Mouse (Mus musculus) layer of hippocampus, postnatal 36 days (tissue): ENCODE measurements at regions not wholly inside any gene's neighbourhood (a gene's known extent, or its start where the extent isn't known, plus 50 kb on each side); places are given as distances from the start of the nearest gene placed in this dataset.

Experiments
- DNase-seq, 2 experiments: peaks; one replicate each; pipeline ENCODE4 v3.0.0; 2022

GRCm38 (mm10) chr2:144172100-144172770, 98.2 kb upstream of the Mgme1 start:
- DNase-seq: peak; percentile 82 to 84

- no peak for DNase-seq
Observed at GRCm38 (mm10) chr2:144173358-144174106, 96.9 kb upstream of the Mgme1 start.

GRCm38 (mm10) chr2:144174366-144175035, 96.0 kb upstream of the Mgme1 start:
- DNase-seq: no peak

- DNase-seq: no peak
Observed at GRCm38 (mm10) chr2:144176508-144177170, 93.8 kb upstream of the Mgme1 start.

GRCm38 (mm10) chr2:144177268-144177667, 93.2 kb upstream of the Mgme1 start:
- DNase-seq: no peak

GRCm38 (mm10) chr2:144177920-144178319, 92.5 kb upstream of the Mgme1 start:
- DNase-seq: no peak

- DNase-seq: no peak
Observed at GRCm38 (mm10) chr2:144182108-144182507, 88.4 kb upstream of the Mgme1 start.

- DNase-seq: no peak
Observed at GRCm38 (mm10) chr2:144182542-144182941, 87.9 kb upstream of the Mgme1 start.

GRCm38 (mm10) chr2:144183371-144183944, 87.0 kb upstream of the Mgme1 start:
- DNase-seq: no peak

GRCm38 (mm10) chr2:144185175-144185574, 85.3 kb upstream of the Mgme1 start:
- DNase-seq: no peak

GRCm38 (mm10) chr2:144186426-144186825, 84.0 kb upstream of the Mgme1 start:
- no peak for DNase-seq

GRCm38 (mm10) chr2:144188076-144188475, 82.4 kb upstream of the Mgme1 start:
- no peak for DNase-seq

- no peak for DNase-seq
Observed at GRCm38 (mm10) chr2:144188485-144188884, 82.0 kb upstream of the Mgme1 start.

GRCm38 (mm10) chr2:144189756-144190155, 80.7 kb upstream of the Mgme1 start:
- DNase-seq: no peak

GRCm38 (mm10) chr2:144191018-144191417, 79.4 kb upstream of the Mgme1 start:
- DNase-seq: no peak

GRCm38 (mm10) chr2:144191707-144192106, 78.8 kb upstream of the Mgme1 start:
- no peak for DNase-seq

- no peak for DNase-seq
Observed at GRCm38 (mm10) chr2:144192428-144192827, 78.0 kb upstream of the Mgme1 start.

- no peak for DNase-seq
Observed at GRCm38 (mm10) chr2:144195851-144196250, 74.6 kb upstream of the Mgme1 start.

GRCm38 (mm10) chr2:144197139-144197538, 73.3 kb upstream of the Mgme1 start:
- DNase-seq: no peak

GRCm38 (mm10) chr2:144198326-144199051, 72.0 kb upstream of the Mgme1 start:
- no peak for DNase-seq
